Mouse (Mus musculus) C2C12 (cell line): ENCODE results near the gene Daam1. TPM values are rescaled to one million over a fixed set of nuclear protein-coding genes. Genes with fewer than 3 reads are reported as not detected.

ENCODE experiments used
- H3K27me3 ChIP-seq: one replicate; pipeline ENCODE4 v1.6.1; 2011; ENCODE audit not compliant: control insufficient read depth, insufficient read depth, insufficient read length
- H3K36me3 ChIP-seq: one replicate; pipeline ENCODE4 v1.6.1; 2011; ENCODE audit not compliant: control insufficient read depth, insufficient read depth
- H3K4me3 ChIP-seq: one replicate; pipeline ENCODE4 v1.5.1; 2011; ENCODE audit warnings: mild to moderate bottlenecking, control low read depth; ENCODE audit not compliant: poor library complexity, insufficient read depth, severe bottlenecking
- H3K79me2 ChIP-seq: one replicate; pipeline ENCODE4 v1.6.1; 2011; ENCODE audit not compliant: control insufficient read depth, insufficient read depth
- H3K79me3 ChIP-seq: one replicate; pipeline ENCODE4 v1.6.1; 2011; ENCODE audit warnings: low read depth, control low read depth
- H3ac ChIP-seq: one replicate; pipeline ENCODE3; 2011; ENCODE audit warnings: low read depth; ENCODE audit not compliant: control insufficient read depth, insufficient read length
- CEBPB ChIP-seq: IDR thresholded peaks from one replicate; pipeline ENCODE4 v1.6.1; 2011; ENCODE audit warnings: low read depth, mild to moderate bottlenecking, control low read depth, moderate library complexity
- CTCF ChIP-seq: IDR thresholded peaks from one replicate; pipeline ENCODE4 v1.5.1; 2011; ENCODE audit not compliant: control insufficient read depth, insufficient read depth, insufficient read length
- FOSL1 ChIP-seq: IDR thresholded peaks from one replicate; pipeline ENCODE4 v1.8.0; 2011; ENCODE audit warnings: mild to moderate bottlenecking, low read length; ENCODE audit not compliant: poor library complexity, insufficient read depth, severe bottlenecking
- MAX ChIP-seq: IDR thresholded peaks from one replicate; pipeline ENCODE4 v1.6.1; 2011; ENCODE audit warnings: mild to moderate bottlenecking, control low read depth
- MYOD1 ChIP-seq: IDR thresholded peaks from one replicate; pipeline ENCODE4 v1.6.1; 2011; ENCODE audit warnings: low read depth; ENCODE audit not compliant: control insufficient read depth, insufficient read length
- MYOG ChIP-seq: IDR thresholded peaks from one replicate; pipeline ENCODE4 v1.6.1; 2011; ENCODE audit not compliant: control insufficient read depth, insufficient read length; ENCODE audit errors: extremely low read depth
- USF1 ChIP-seq: IDR thresholded peaks from one replicate; pipeline ENCODE4 v1.6.1; 2011; ENCODE audit warnings: low read depth, mild to moderate bottlenecking, control low read depth, moderate library complexity
- polyA plus RNA-seq: library from polyadenylated mRNA; unstranded; fragments of >200 nt; fragmentation: generic; extraction: Trizol; gene quantifications from one replicate; pipeline ENCODE4 v1.2.1, GENCODE M21; 2012; ENCODE audit warnings: missing spikeins

Daam1 gene
- polyA plus RNA-seq, 1 experiment = 3.2 TPM

DNA sequence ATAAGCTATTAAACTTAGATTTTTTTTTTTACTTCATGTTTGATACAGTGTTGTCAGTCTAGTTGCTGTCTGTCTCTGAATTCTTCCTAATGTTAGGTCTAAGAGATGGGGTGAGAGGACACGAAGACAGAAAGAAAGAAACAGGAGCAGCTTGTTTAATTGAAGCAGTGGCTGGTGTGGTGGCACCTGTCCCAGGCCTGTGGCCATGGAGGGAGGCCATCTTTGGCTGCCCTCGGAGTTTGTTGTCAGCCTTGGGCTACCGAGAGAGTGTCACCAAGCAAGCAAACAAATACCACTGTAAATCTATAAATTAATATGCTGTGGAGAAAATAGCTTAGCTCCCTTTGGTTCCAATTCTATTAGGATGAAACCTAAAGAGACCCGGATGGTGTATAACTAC lies 74.0 kb downstream of the Daam1 start:
- Histone ChIP-seq H3K4me3 (no peak overlapping the region), H3K79me2 (peaks cover 53% of the 10 kb centered on the region), H3ac (no peak overlapping the region), H3K27me3 (no peaks in the 10 kb centered on the region), H3K79me3 (peaks cover 9% of the 10 kb centered on the region), H3K36me3 (peaks cover 17% of the 10 kb centered on the region)
- no peak for TF ChIP-seq MAX
- no peak for TF ChIP-seq USF1
- no peak for TF ChIP-seq MYOG
- TF ChIP-seq CEBPB = no peak
- TF ChIP-seq MYOD1 = no peak
- TF ChIP-seq CTCF = no peak
- no peak for TF ChIP-seq FOSL1

DNA sequence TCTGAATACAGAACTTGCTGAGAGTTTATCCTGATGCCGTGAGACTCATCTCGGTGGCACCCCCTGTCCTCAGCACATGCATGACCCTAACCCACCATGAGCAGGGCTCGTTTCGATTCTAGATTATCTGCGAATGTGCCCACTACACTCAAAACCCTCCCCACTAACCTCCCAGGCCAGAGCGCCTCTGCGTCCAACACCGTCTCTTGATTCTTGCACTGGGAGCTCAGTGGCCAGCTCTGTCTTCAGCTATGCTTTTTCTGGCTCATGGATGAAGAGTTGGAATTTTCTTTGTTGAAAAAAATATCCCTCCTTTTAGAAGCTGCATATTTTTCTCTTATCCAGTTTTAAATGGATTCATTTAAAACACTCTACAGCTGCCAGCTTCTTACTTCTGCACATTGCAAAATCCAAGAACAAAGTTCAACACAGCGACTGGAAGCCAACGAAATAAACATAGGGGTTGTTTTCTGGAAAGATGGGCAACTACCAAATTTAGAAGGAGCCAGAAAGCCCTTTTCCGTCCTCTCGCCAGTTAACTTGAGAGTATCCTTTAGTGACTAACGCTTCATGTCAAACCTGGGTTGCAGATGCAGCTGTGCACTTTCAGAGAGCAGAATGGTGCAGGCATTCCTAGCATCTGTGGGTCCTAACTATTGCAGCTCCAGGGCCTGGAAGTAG lies 74.9 kb downstream of the Daam1 start:
- Histone ChIP-seq H3K4me3 (no peak overlapping the region), H3ac (no peak overlapping the region), H3K36me3 (peaks cover 12% of the 10 kb centered on the region), H3K79me3 (peaks cover 9% of the 10 kb centered on the region), H3K27me3 (no peaks in the 10 kb centered on the region), H3K79me2 (peaks cover 53% of the 10 kb centered on the region)
- TF ChIP-seq MYOD1 (no peak), MYOG (no peak), MAX (no peak)

DNA sequence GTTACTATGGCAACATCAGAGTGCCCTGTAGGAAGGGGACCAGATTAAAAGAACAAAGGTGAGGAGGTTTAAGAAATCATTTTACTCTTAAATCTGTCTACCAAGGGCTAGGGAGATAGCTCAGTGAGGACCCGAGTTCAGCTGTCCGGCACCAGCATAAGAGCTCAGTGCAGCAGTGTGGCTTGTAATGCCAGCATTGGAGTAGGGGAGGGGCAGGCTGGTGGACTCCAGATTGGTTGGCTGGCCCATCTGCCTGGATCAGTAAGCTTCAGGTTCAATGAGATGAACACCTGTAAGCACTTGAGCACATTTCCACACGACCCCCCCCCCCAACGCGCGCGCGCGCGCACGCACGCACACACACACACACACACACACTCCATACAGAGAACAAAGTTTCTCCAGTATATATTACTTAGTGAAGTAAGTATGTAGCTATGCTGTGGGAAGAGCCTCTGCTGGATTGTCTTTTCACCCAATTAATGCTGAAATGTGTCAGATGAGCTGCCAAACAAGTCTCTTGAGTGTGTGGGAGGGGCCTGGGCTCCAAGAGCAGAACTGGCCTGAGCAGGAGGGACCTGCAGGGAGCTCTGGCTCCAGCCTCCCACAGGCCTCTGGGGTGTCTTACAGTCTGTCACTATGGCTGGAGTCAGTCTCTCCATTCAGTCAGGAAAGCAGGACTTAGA lies 75.8 kb downstream of the Daam1 start:
- no peak overlapping the region for H3ac ChIP-seq
- no peak overlapping the region for H3K4me3 ChIP-seq
- peaks cover 9% of the 10 kb centered on the region for H3K36me3 ChIP-seq
- peaks cover 9% of the 10 kb centered on the region for H3K79me3 ChIP-seq
- H3K27me3 ChIP-seq = no peaks in the 10 kb centered on the region
- H3K79me2 ChIP-seq = peaks cover 45% of the 10 kb centered on the region
- TF ChIP-seq MYOG = no peak
- no peak for TF ChIP-seq USF1
- TF ChIP-seq CTCF = no peak
- no peak for TF ChIP-seq MAX

DNA sequence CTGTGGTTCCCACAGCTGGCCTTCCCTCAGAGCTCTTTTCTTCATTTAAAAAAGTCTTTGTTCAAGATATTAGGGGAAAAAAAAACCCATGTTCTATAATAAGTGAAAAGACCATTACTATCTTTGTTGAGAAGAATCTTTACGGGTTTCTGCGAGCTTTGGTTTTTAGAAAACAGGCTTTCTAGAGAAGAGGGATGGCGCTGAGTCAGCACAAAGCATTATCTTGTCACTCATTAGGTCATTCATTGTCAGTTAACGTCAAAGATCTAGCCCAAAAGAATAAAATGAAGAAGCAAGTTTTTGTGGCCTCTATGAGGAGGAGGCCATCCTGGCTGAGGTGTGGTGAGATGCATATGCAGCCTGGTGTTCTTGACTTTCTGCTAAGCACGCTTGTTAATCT lies 78.1 kb downstream of the Daam1 start:
- H3K79me2 ChIP-seq = peaks cover 31% of the 10 kb centered on the region
- no peak overlapping the region for H3K4me3 ChIP-seq
- no peak overlapping the region for H3ac ChIP-seq
- H3K79me3 ChIP-seq = peaks cover 7% of the 10 kb centered on the region
- no peaks in the 10 kb centered on the region for H3K27me3 ChIP-seq
- H3K36me3 ChIP-seq = no peaks in the 10 kb centered on the region
- no peak for TF ChIP-seq MYOD1

DNA sequence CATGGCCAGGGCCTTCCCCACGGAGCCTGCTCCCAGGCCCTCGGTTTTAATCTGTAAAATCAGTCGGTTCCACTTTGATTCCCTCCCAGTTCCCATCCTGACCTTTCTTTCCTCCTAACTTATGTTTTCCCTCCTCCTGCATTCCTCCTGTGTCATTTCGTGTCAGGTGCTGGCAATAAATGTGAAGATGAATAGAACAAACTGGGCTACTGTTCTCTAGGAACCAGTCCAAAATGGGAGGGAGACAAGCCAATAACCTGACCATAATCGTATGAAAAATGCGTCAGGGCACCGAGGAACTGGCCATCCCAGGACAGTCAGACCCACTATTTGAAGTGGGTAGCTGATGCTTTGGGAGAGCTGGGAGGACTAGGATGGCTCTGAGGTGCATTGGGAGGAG lies 79.4 kb downstream of the Daam1 start:
- Histone ChIP-seq H3K79me3 (peaks cover 6% of the 10 kb centered on the region), H3K79me2 (peaks cover 18% of the 10 kb centered on the region), H3K4me3 (no peak overlapping the region), H3K36me3 (no peaks in the 10 kb centered on the region), H3ac (no peak overlapping the region), H3K27me3 (no peaks in the 10 kb centered on the region)
- TF ChIP-seq MYOD1 = no peak
- no peak for TF ChIP-seq FOSL1
- no peak for TF ChIP-seq MAX
- TF ChIP-seq CEBPB = no peak
- TF ChIP-seq USF1 = no peak
- TF ChIP-seq CTCF = no peak
- TF ChIP-seq MYOG = no peak

DNA sequence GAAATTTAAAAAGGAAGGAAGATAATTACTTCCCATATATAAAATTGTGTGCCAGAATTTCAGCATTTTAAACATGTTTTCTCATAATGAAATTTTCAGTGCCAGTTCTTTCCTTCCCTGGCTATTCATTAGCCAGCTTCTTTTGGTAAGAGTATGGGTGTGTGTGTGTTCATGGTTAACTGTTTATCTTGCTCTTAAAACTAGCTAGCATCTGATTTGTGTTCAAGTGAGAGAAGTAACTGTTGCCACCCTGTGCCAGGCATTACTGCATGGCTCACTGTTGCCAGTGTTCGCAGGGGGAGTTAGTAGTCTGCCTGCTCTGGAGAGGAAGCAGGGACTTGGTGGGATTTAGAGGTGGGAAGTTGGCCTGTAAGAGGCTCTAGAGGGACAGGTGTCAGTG lies 81.4 kb downstream of the Daam1 start:
- Histone ChIP-seq H3K79me3 (peaks cover 3% of the 10 kb centered on the region), H3K4me3 (no peak overlapping the region), H3ac (no peak overlapping the region), H3K79me2 (peaks cover 5% of the 10 kb centered on the region), H3K27me3 (no peaks in the 10 kb centered on the region), H3K36me3 (peaks cover 10% of the 10 kb centered on the region)
- TF ChIP-seq USF1 = no peak
- TF ChIP-seq CTCF = no peak
- no peak for TF ChIP-seq MYOG
- TF ChIP-seq FOSL1 = no peak
- no peak for TF ChIP-seq MYOD1
- TF ChIP-seq MAX = no peak
